Comparison of ENCODE assay signal across 20 mouse cellular contexts in genomic region chr11:33399346-33399745, GRCm38 (mm10).
"Had no signal": no experiment of that assay in that cellular context is flagged by ENCODE, and none has a peak within 500 bp of the region (broad histone marks: within the 10 kb centered on the region; RNA-seq: fewer than 3 reads in every experiment).

No protein-coding gene starts in this region.

- H3K4me1 ChIP-seq: limb, embryonic 12.5 days; limb, embryonic 15.5 days; lung, embryonic 15.5 days; megakaryocyte, embryonic 14.5 days; stomach, embryonic 15.5 days had no signal

- H3K36me3 ChIP-seq: limb, embryonic 12.5 days; limb, embryonic 15.5 days; lung, embryonic 15.5 days; stomach, embryonic 15.5 days had no signal

- ATAC-seq: midbrain, embryonic 16.5 days had no signal

- H3K4me2 ChIP-seq: limb, embryonic 12.5 days; limb, embryonic 15.5 days; liver, embryonic 11.5 days; lung, embryonic 15.5 days; midbrain, embryonic 11.5 days; stomach, embryonic 15.5 days had no signal

- H3K9me3 ChIP-seq: limb, embryonic 12.5 days; limb, embryonic 15.5 days; lung, embryonic 15.5 days; megakaryocyte, embryonic 14.5 days; stomach, embryonic 15.5 days had no signal

- DNase-seq: kidney, adult 11 months; kidney, adult 8-10 months; kidney, postnatal 14 days; kidney, postnatal 4 days; left cerebral cortex, postnatal 4 days; retina, postnatal 1 day; right cerebral cortex, postnatal 25 days; spleen, adult 18-20 months; thymus, postnatal 25 days had no signal

- H3K27ac ChIP-seq: limb, embryonic 12.5 days; limb, embryonic 15.5 days; liver, embryonic 14.5 days; lung, embryonic 15.5 days; stomach, embryonic 15.5 days had no signal

- H3K4me3 ChIP-seq: limb, embryonic 12.5 days; limb, embryonic 15.5 days; lung, embryonic 15.5 days; megakaryocyte, embryonic 14.5 days; myocyte; stomach, embryonic 15.5 days had no signal

- H3K9ac ChIP-seq: limb, embryonic 12.5 days; limb, embryonic 15.5 days; liver, embryonic 14.5 days; liver, postnatal 0 days; lung, embryonic 15.5 days; stomach, embryonic 15.5 days had no signal

- H3K27me3 ChIP-seq: limb, embryonic 12.5 days; limb, embryonic 15.5 days; lung, embryonic 15.5 days; megakaryocyte, embryonic 14.5 days; stomach, embryonic 15.5 days had no signal
